Mouse (Mus musculus) ES-Bruce4 (cell line): ENCODE measurements around the gene Lpar1. TPM values are rescaled to one million over a fixed set of nuclear protein-coding genes. Genes with fewer than 3 reads are reported as not detected.

Experiments
- H3K27ac ChIP-seq: 2 replicates; pipeline ENCODE4 v1.5.1; 2012; ENCODE audit warnings: low read length, inconsistent platforms; ENCODE audit not compliant: insufficient read depth
- H3K27me3 ChIP-seq: 2 replicates; pipeline ENCODE4 v1.6.1; 2012; ENCODE audit warnings: mild to moderate bottlenecking, low read length, inconsistent platforms; ENCODE audit not compliant: control insufficient read depth, poor library complexity, insufficient read depth, severe bottlenecking
- H3K36me3 ChIP-seq: 2 replicates; pipeline ENCODE4 v1.6.1; 2012; ENCODE audit warnings: inconsistent platforms, mild to moderate bottlenecking, low read length, moderate library complexity; ENCODE audit not compliant: control insufficient read depth, poor library complexity, insufficient read depth, severe bottlenecking
- H3K4me1 ChIP-seq: one replicate; pipeline ENCODE4 v1.8.1; 2011; ENCODE audit warnings: low read length; ENCODE audit not compliant: control insufficient read depth, insufficient read depth
- H3K4me3 ChIP-seq: 2 replicates; pipeline ENCODE4 v1.5.1; 2011; ENCODE audit warnings: low read depth, mild to moderate bottlenecking, low read length
- H3K9ac ChIP-seq: 2 replicates; pipeline ENCODE4 v1.6.1; 2012; ENCODE audit warnings: low read depth, mild to moderate bottlenecking, inconsistent platforms; ENCODE audit not compliant: poor library complexity, severe bottlenecking
- H3K9me3 ChIP-seq: replicated peaks from 2 replicates; pipeline ENCODE4 v1.6.1; 2012; ENCODE audit warnings: mild to moderate bottlenecking, low read length, inconsistent platforms; ENCODE audit not compliant: control insufficient read depth, poor library complexity, insufficient read depth, severe bottlenecking
- CTCF ChIP-seq: IDR thresholded peaks from one replicate; pipeline ENCODE4 v1.8.1; 2011; ENCODE audit warnings: low read depth, low read length
- EP300 ChIP-seq: IDR thresholded peaks from 2 replicates; pipeline ENCODE4 v1.6.1; 2011; ENCODE audit warnings: low read depth, low read length; ENCODE audit not compliant: insufficient read depth
- POLR2A ChIP-seq: IDR thresholded peaks from one replicate; pipeline ENCODE4 v1.8.1; 2011; ENCODE audit warnings: low read length; ENCODE audit not compliant: insufficient read depth
- polyA plus RNA-seq: library from polyadenylated mRNA; stranded (reverse); fragments of >200 nt; gene quantifications from 2 replicates; pipeline ENCODE4 v1.2.4, GENCODE M21; 2011; ENCODE audit warnings: low read depth; ENCODE audit not compliant: missing spikeins, insufficient read depth, insufficient read length

The Lpar1 gene
- polyA plus RNA-seq, 1 experiment: 7.6 TPM

- Histone ChIP-seq H3K9me3 (no peaks in the 10 kb centered on the region), H3K4me3 (no peak overlapping the region), H3K4me1 (no peaks in the 10 kb centered on the region), H3K36me3 (no peaks in the 10 kb centered on the region), H3K9ac (no peak overlapping the region), H3K27me3 (no peaks in the 10 kb centered on the region), H3K27ac (no peak overlapping the region)
- TF ChIP-seq EP300 (no peak), POLR2A (no peak), CTCF (no peak)
Measured at GRCm38 (mm10) chr4:58533519-58533918, 20.2 kb downstream of the Lpar1 start.

DNA sequence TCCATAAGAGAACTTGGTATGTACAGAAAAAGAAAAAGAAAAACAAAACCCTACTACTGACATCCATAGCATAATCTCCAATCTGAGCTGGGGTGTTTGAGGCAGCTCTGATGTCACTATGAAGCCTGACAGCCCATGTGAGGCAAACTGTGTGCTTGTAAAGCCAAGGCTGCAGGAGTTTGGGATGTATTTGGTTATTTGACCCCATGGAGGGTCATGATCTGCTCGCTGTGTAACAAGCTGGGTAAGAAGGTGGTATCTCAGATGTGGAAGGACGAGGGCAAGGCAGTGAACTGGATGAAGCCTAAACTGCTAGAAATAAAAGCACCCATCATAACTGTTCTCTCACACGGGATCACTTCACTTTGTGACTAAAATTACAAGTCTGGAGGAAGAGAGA, 21.4 kb downstream of the Lpar1 start:
- Histone ChIP-seq H3K27ac (no peak overlapping the region), H3K4me3 (no peak overlapping the region), H3K36me3 (no peaks in the 10 kb centered on the region), H3K4me1 (no peaks in the 10 kb centered on the region), H3K27me3 (no peaks in the 10 kb centered on the region), H3K9ac (no peak overlapping the region), H3K9me3 (no peaks in the 10 kb centered on the region)
- TF ChIP-seq CTCF: no peak
- TF ChIP-seq POLR2A: no peak
- no peak for TF ChIP-seq EP300

GRCm38 (mm10) chr4:58530706-58531105, 23.0 kb downstream of the Lpar1 start:
- Histone ChIP-seq H3K36me3 (no peaks in the 10 kb centered on the region), H3K9ac (no peak overlapping the region), H3K27me3 (no peaks in the 10 kb centered on the region), H3K9me3 (no peaks in the 10 kb centered on the region), H3K27ac (no peak overlapping the region), H3K4me3 (no peak overlapping the region), H3K4me1 (no peaks in the 10 kb centered on the region)
- TF ChIP-seq CTCF: no peak
- TF ChIP-seq POLR2A: no peak
- TF ChIP-seq EP300: no peak

- no peak overlapping the region for H3K27ac ChIP-seq
- H3K36me3 ChIP-seq: no peaks in the 10 kb centered on the region
- TF ChIP-seq EP300 (no peak), CTCF (no peak), POLR2A (no peak)
- no peak overlapping the region for H3K4me3 ChIP-seq
- H3K4me1 ChIP-seq: no peaks in the 10 kb centered on the region
- no peaks in the 10 kb centered on the region for H3K9me3 ChIP-seq
- H3K27me3 ChIP-seq: no peaks in the 10 kb centered on the region
- no peak overlapping the region for H3K9ac ChIP-seq
Measured at GRCm38 (mm10) chr4:58530279-58530678, 23.4 kb downstream of the Lpar1 start.

- no peaks in the 10 kb centered on the region for H3K9me3 ChIP-seq
- no peak for TF ChIP-seq CTCF
- TF ChIP-seq EP300: no peak
- no peak for TF ChIP-seq POLR2A
- no peaks in the 10 kb centered on the region for H3K4me1 ChIP-seq
- H3K4me3 ChIP-seq: no peak overlapping the region
- no peak overlapping the region for H3K9ac ChIP-seq
- no peak overlapping the region for H3K27ac ChIP-seq
- no peaks in the 10 kb centered on the region for H3K27me3 ChIP-seq
- no peaks in the 10 kb centered on the region for H3K36me3 ChIP-seq
Measured at GRCm38 (mm10) chr4:58527852-58528251, 25.8 kb downstream of the Lpar1 start.

DNA sequence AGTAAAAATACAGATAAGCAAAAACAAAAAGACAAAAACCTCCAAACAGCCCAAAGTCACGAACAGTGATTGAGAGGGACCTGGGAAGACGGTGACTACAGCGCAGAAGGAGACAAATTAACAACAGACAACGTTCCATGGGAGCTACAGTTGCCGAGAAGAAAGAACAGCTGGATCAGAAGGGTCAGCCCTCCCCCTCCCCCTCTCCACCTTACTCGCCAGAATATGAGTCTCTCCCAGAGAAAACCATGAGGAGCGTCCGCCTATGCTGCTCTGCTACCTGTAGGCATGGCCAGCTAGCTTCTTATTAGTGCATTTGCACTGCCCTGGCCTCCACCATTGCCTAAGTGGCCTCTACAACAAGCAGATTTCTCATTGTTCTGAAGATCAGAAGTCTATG, 32.6 kb downstream of the Lpar1 start:
- H3K9me3 ChIP-seq: no peaks in the 10 kb centered on the region
- no peaks in the 10 kb centered on the region for H3K36me3 ChIP-seq
- no peaks in the 10 kb centered on the region for H3K27me3 ChIP-seq
- no peak overlapping the region for H3K9ac ChIP-seq
- H3K4me1 ChIP-seq: no peaks in the 10 kb centered on the region
- H3K4me3 ChIP-seq: no peak overlapping the region
- no peak overlapping the region for H3K27ac ChIP-seq
- no peak for TF ChIP-seq CTCF
- no peak for TF ChIP-seq EP300

- H3K9ac ChIP-seq: no peak overlapping the region
- no peak overlapping the region for H3K4me3 ChIP-seq
- no peaks in the 10 kb centered on the region for H3K9me3 ChIP-seq
- no peak for TF ChIP-seq CTCF
- no peak overlapping the region for H3K27ac ChIP-seq
- no peaks in the 10 kb centered on the region for H3K36me3 ChIP-seq
- no peaks in the 10 kb centered on the region for H3K4me1 ChIP-seq
- H3K27me3 ChIP-seq: no peaks in the 10 kb centered on the region
Measured at GRCm38 (mm10) chr4:58520531-58520930, 33.2 kb downstream of the Lpar1 start.
